Mouse (Mus musculus) hindbrain, embryonic 12.5 days (tissue): Measurements from ENCODE around the gene Ank. TPM values are rescaled to one million over a fixed set of nuclear protein-coding genes. Genes with fewer than 3 reads are reported as not detected.

ENCODE experiments used
- ATAC-seq: fragments of 200-750 bp; cut with Nextera tagmentation; 2 replicates; pipeline ENCODE4 v1.8.0; 2017; ENCODE audit warnings: moderate TSS enrichment; ENCODE audit not compliant: low FRiP score
- H3K27ac ChIP-seq: fragments of 300-500 bp; sonication (generic); 2 replicates; pipeline ENCODE4 v1.5.1; 2016; ENCODE audit warnings: mild to moderate bottlenecking
- H3K27me3 ChIP-seq: fragments of 300-500 bp; sonication (generic); 2 replicates; pipeline ENCODE4 v1.6.1; 2016; ENCODE audit warnings: mild to moderate bottlenecking
- H3K36me3 ChIP-seq: fragments of 300-500 bp; sonication (generic); 2 replicates; pipeline ENCODE4 v1.6.1; 2016; ENCODE audit warnings: mild to moderate bottlenecking
- H3K4me1 ChIP-seq: fragments of 300-500 bp; sonication (generic); 2 replicates; pipeline ENCODE4 v1.6.1; 2016
- H3K4me2 ChIP-seq: fragments of 300-500 bp; sonication (generic); replicated peaks from 2 replicates; pipeline ENCODE4 v1.6.1; 2016; ENCODE audit warnings: mild to moderate bottlenecking
- H3K4me3 ChIP-seq: fragments of 300-500 bp; sonication (generic); 2 replicates; pipeline ENCODE4 v1.5.1; 2016; ENCODE audit warnings: mild to moderate bottlenecking
- H3K9ac ChIP-seq: fragments of 300-500 bp; sonication (generic); 2 replicates; pipeline ENCODE4 v1.6.1; 2016; ENCODE audit warnings: mild to moderate bottlenecking, moderate library complexity
- H3K9me3 ChIP-seq: fragments of 300-500 bp; sonication (generic); replicated peaks from 2 replicates; pipeline ENCODE4 v1.6.1; 2016; ENCODE audit warnings: mild to moderate bottlenecking
- WGBS: fragments of 180-500 bp; shearing (Covaris S2); methylation state at CpG from one replicate; pipeline ENCODE4 v1.1.7; 2016; 5-methylcytosine and 5-hydroxymethylcytosine counted together
- polyA plus RNA-seq: library from polyadenylated mRNA; unstranded; fragments of >200 nt; fragmentation: Nextera tagmentation; extraction: Ambion mirVana; gene quantifications from 2 replicates; pipeline ENCODE4 v1.2.1, GENCODE M21; 2016

Ank gene
- polyA plus RNA-seq, 1 experiment from 2014 or later = 15.2 TPM

GRCm38 (mm10) chr15:27574992-27575781 is 108.7 kb downstream of the Ank start:
- no peak for ATAC-seq
- H3K27me3 ChIP-seq = no peaks in the 10 kb centered on the region
- no peak overlapping the region for H3K4me3 ChIP-seq
- H3K9me3 ChIP-seq = no peaks in the 10 kb centered on the region
- H3K4me1 ChIP-seq = no peaks in the 10 kb centered on the region
- no peak overlapping the region for H3K4me2 ChIP-seq
- H3K36me3 ChIP-seq = peaks cover 18% of the 10 kb centered on the region
- no peak overlapping the region for H3K27ac ChIP-seq
- H3K9ac ChIP-seq = no peak overlapping the region
- 91% methylated on average over 8 of the region's 8 CpGs for WGBS

GRCm38 (mm10) chr15:27575932-27576331 is 109.5 kb downstream of the Ank start:
- no peaks in the 10 kb centered on the region for H3K27me3 ChIP-seq
- no peak for ATAC-seq
- H3K4me1 ChIP-seq = no peaks in the 10 kb centered on the region; the same call in 1 of the 2 replicates
- H3K27ac ChIP-seq = no peak overlapping the region
- H3K4me3 ChIP-seq = no peak overlapping the region
- no peak overlapping the region for H3K9ac ChIP-seq
- H3K36me3 ChIP-seq = peaks cover 21% of the 10 kb centered on the region
- H3K9me3 ChIP-seq = no peaks in the 10 kb centered on the region
- no peak overlapping the region for H3K4me2 ChIP-seq
- 84% methylated on average over 3 of the region's 3 CpGs for WGBS

- no peak for ATAC-seq
- Histone ChIP-seq H3K36me3 (peaks cover 17% of the 10 kb centered on the region), H3K27ac (no peak overlapping the region), H3K4me3 (no peak overlapping the region), H3K4me1 (peaks cover 8% of the 10 kb centered on the region), H3K4me2 (no peak overlapping the region), H3K9me3 (no peaks in the 10 kb centered on the region), H3K27me3 (no peaks in the 10 kb centered on the region), H3K9ac (no peak overlapping the region)
- 89% methylated on average over 1 of the region's 1 CpGs for WGBS
Observed at GRCm38 (mm10) chr15:27576886-27577285, 110.4 kb downstream of the Ank start.

GRCm38 (mm10) chr15:27577915-27578780 is 111.7 kb downstream of the Ank start:
- no peaks in the 10 kb centered on the region for H3K9me3 ChIP-seq
- H3K36me3 ChIP-seq = peaks cover 5% of the 10 kb centered on the region
- WGBS = 83% methylated on average over 16 of the region's 16 CpGs
- no peak overlapping the region for H3K27ac ChIP-seq
- no peak overlapping the region for H3K4me3 ChIP-seq
- no peaks in the 10 kb centered on the region for H3K27me3 ChIP-seq
- H3K4me1 ChIP-seq = peaks cover 9% of the 10 kb centered on the region
- H3K4me2 ChIP-seq = no peak overlapping the region
- no peak overlapping the region for H3K9ac ChIP-seq
- no peak for ATAC-seq

GRCm38 (mm10) chr15:27578918-27579317 is 112.4 kb downstream of the Ank start:
- Histone ChIP-seq H3K36me3 (0 out of 2 replicates have a peak, but pooled peaks cover 3% of the 10 kb centered on the region), H3K4me3 (no peak overlapping the region), H3K27me3 (no peaks in the 10 kb centered on the region), H3K9me3 (no peaks in the 10 kb centered on the region), H3K4me2 (no peak overlapping the region), H3K27ac (no peak overlapping the region), H3K9ac (no peak overlapping the region), H3K4me1 (peaks cover 9% of the 10 kb centered on the region)
- WGBS = 96% methylated on average over 6 of the region's 6 CpGs
- no peak for ATAC-seq

- Histone ChIP-seq H3K4me2 (no peak overlapping the region), H3K27ac (no peak overlapping the region), H3K4me1 (peaks cover 9% of the 10 kb centered on the region), H3K4me3 (no peak overlapping the region), H3K27me3 (no peaks in the 10 kb centered on the region), H3K9ac (no peak overlapping the region), H3K9me3 (no peaks in the 10 kb centered on the region), H3K36me3 (0 out of 2 replicates have a peak, but pooled peaks cover 3% of the 10 kb centered on the region)
- 84% methylated on average over 2 of the region's 2 CpGs for WGBS
- ATAC-seq = no peak
Observed at GRCm38 (mm10) chr15:27579853-27580252, 113.4 kb downstream of the Ank start.

- no peak overlapping the region for H3K4me3 ChIP-seq
- H3K4me2 ChIP-seq = no peak overlapping the region
- no peak for ATAC-seq
- no peak overlapping the region for H3K9ac ChIP-seq
- H3K4me1 ChIP-seq = peaks cover 9% of the 10 kb centered on the region
- 68% methylated on average over 2 of the region's 2 CpGs for WGBS
- H3K9me3 ChIP-seq = no peaks in the 10 kb centered on the region
- 0 out of 2 replicates have a peak, but pooled peaks cover 3% of the 10 kb centered on the region for H3K36me3 ChIP-seq
- peak overlapping the region; percentile 12; the same call in 1 of the 2 replicates for H3K27ac ChIP-seq
- H3K27me3 ChIP-seq = no peaks in the 10 kb centered on the region
Observed at GRCm38 (mm10) chr15:27580771-27581170, 114.3 kb downstream of the Ank start.

GRCm38 (mm10) chr15:27581640-27582039 is 115.2 kb downstream of the Ank start:
- Histone ChIP-seq H3K27ac (peak overlapping the region; percentile 52; the same call in 1 of the 2 replicates), H3K4me3 (no peak overlapping the region), H3K9ac (peak overlapping the region; percentile 19; the same call in 1 of the 2 replicates), H3K27me3 (no peaks in the 10 kb centered on the region), H3K9me3 (no peaks in the 10 kb centered on the region), H3K36me3 (0 out of 2 replicates have a peak, but pooled peaks cover 3% of the 10 kb centered on the region), H3K4me1 (peaks cover 9% of the 10 kb centered on the region), H3K4me2 (no peak overlapping the region)
- peak; percentile 78 for ATAC-seq
- WGBS = 18% methylated on average over 3 of the region's 3 CpGs

GRCm38 (mm10) chr15:27582428-27582827 is 116.0 kb downstream of the Ank start:
- ATAC-seq = no peak
- peaks cover 9% of the 10 kb centered on the region for H3K4me1 ChIP-seq
- no peak overlapping the region for H3K27ac ChIP-seq
- H3K4me3 ChIP-seq = no peak overlapping the region
- no peaks in the 10 kb centered on the region for H3K9me3 ChIP-seq
- H3K4me2 ChIP-seq = no peak overlapping the region
- H3K27me3 ChIP-seq = no peaks in the 10 kb centered on the region
- H3K9ac ChIP-seq = no peak overlapping the region
- WGBS = 83% methylated on average over 3 of the region's 3 CpGs
- H3K36me3 ChIP-seq = 0 out of 2 replicates have a peak, but pooled peaks cover 8% of the 10 kb centered on the region

GRCm38 (mm10) chr15:27583042-27583441 is 116.6 kb downstream of the Ank start:
- Histone ChIP-seq H3K36me3 (0 out of 2 replicates have a peak, but pooled peaks cover 8% of the 10 kb centered on the region), H3K27ac (no peak overlapping the region), H3K4me1 (peaks cover 9% of the 10 kb centered on the region), H3K9ac (no peak overlapping the region), H3K9me3 (no peaks in the 10 kb centered on the region), H3K4me3 (no peak overlapping the region), H3K27me3 (no peaks in the 10 kb centered on the region), H3K4me2 (no peak overlapping the region)
- no peak for ATAC-seq
- WGBS = 72% methylated on average over 4 of the region's 4 CpGs

- H3K4me1 ChIP-seq = peaks cover 9% of the 10 kb centered on the region
- 95% methylated on average over 6 of the region's 6 CpGs for WGBS
- no peak for ATAC-seq
- H3K27ac ChIP-seq = no peak overlapping the region
- no peaks in the 10 kb centered on the region for H3K27me3 ChIP-seq
- no peaks in the 10 kb centered on the region for H3K9me3 ChIP-seq
- H3K4me2 ChIP-seq = no peak overlapping the region
- H3K4me3 ChIP-seq = no peak overlapping the region
- no peak overlapping the region for H3K9ac ChIP-seq
- 0 out of 2 replicates have a peak, but pooled peaks cover 8% of the 10 kb centered on the region for H3K36me3 ChIP-seq
Observed at GRCm38 (mm10) chr15:27583620-27584019, 117.1 kb downstream of the Ank start.

- peaks cover 9% of the 10 kb centered on the region for H3K4me1 ChIP-seq
- H3K4me3 ChIP-seq = no peak overlapping the region
- H3K27me3 ChIP-seq = no peaks in the 10 kb centered on the region
- no peak overlapping the region for H3K4me2 ChIP-seq
- WGBS = 84% methylated on average over 4 of the region's 4 CpGs
- H3K9me3 ChIP-seq = no peaks in the 10 kb centered on the region
- no peak for ATAC-seq
- H3K36me3 ChIP-seq = peaks cover 13% of the 10 kb centered on the region
- H3K9ac ChIP-seq = no peak overlapping the region
- no peak overlapping the region for H3K27ac ChIP-seq
Observed at GRCm38 (mm10) chr15:27585466-27586092, 119.1 kb downstream of the Ank start.
